Mouse (Mus musculus) testis, adult 2 months (tissue): ENCODE results near the gene Lrrc75b. TPM values are rescaled to one million over a fixed set of nuclear protein-coding genes. Genes with fewer than 3 reads are reported as not detected.
A peak's percentile ranks its signal among the peaks of the same experiment; 100 is the strongest.

Experiments
- H3K27ac ChIP-seq: fragments of 200-500 bp; 2 replicates; pipeline ENCODE4 v1.5.1; 2012; ENCODE audit warnings: low read depth, low read length; ENCODE audit not compliant: control insufficient read depth, insufficient read depth
- H3K27me3 ChIP-seq: fragments of 200-500 bp; 2 replicates; pipeline ENCODE4 v1.6.1; 2012; ENCODE audit warnings: mild to moderate bottlenecking, low read length, moderate library complexity; ENCODE audit not compliant: control insufficient read depth, insufficient read depth
- H3K36me3 ChIP-seq: fragments of 200-500 bp; 2 replicates; pipeline ENCODE4 v1.6.1; 2012; ENCODE audit warnings: mild to moderate bottlenecking, low read length; ENCODE audit not compliant: control insufficient read depth, insufficient read depth
- H3K4me1 ChIP-seq: fragments of 200-500 bp; 2 replicates; pipeline ENCODE4 v1.6.1; 2012; ENCODE audit warnings: low read length; ENCODE audit not compliant: control insufficient read depth, insufficient read depth
- H3K4me3 ChIP-seq: fragments of 200-500 bp; 2 replicates; pipeline ENCODE4 v1.5.1; 2012; ENCODE audit warnings: low read depth, mild to moderate bottlenecking, low read length, moderate library complexity, mixed read lengths; ENCODE audit not compliant: control insufficient read depth
- CTCF ChIP-seq: fragments of 200-500 bp; IDR thresholded peaks from 2 replicates; pipeline ENCODE4 v1.5.1; 2012; ENCODE audit warnings: low read depth, mild to moderate bottlenecking, inconsistent platforms, low read length, moderate library complexity; ENCODE audit not compliant: control insufficient read depth, insufficient read depth, insufficient replicate concordance
- POLR2A ChIP-seq: fragments of 200-500 bp; IDR thresholded peaks from 2 replicates; pipeline ENCODE4 v1.6.1; 2012; ENCODE audit warnings: low read depth, mild to moderate bottlenecking, inconsistent platforms, low read length, moderate library complexity; ENCODE audit not compliant: control insufficient read depth
- polyA plus RNA-seq: library from polyadenylated mRNA; depleted of rRNA; stranded (reverse); fragments of >200 nt; gene quantifications from 2 replicates; pipeline ENCODE4 v1.2.3, GENCODE M21; 2012

The Lrrc75b gene
- polyA plus RNA-seq, 1 experiment: 0.98 TPM

DNA sequence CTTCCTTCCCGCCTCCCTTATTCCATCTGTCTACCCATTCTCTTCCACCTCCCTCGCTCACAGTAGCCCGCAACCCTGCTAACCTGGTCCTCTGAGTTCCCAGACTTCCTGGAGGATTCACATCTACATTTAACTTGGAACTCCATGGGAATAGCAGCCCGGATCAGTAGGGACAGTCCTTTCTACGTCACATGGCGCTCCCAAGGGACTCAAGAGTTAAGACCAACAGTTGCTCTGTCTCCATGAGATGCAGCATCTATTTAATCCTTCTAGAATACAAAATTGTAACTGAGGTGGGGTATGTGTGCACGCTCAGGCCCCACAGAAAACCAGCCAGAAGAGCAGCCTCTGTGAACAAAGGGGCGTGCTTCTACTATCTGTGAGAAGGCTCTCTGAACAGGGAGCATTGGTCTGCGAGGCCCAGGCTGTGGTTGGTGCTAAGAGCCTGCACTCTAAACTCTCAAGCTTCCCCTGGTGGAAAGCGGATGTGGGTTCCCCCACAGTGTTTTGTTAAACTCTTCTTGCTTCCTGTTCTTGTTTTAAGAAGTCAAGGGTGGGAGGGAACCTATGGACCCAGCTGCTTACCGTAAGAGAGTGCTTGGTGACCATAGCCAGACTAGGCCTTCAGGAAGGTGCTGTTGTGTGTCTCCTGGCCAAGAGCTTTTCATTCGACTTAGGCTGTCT lies 31.2 kb upstream of the Lrrc75b start:
- no peaks in the 10 kb centered on the region for H3K27me3 ChIP-seq
- no peaks in the 10 kb centered on the region; the same call in 1 of the 2 replicates for H3K4me1 ChIP-seq
- H3K36me3 ChIP-seq: no peaks in the 10 kb centered on the region
- H3K27ac ChIP-seq: no peak overlapping the region
- H3K4me3 ChIP-seq: no peak overlapping the region
- TF ChIP-seq POLR2A (no peak), CTCF (no peak)

DNA sequence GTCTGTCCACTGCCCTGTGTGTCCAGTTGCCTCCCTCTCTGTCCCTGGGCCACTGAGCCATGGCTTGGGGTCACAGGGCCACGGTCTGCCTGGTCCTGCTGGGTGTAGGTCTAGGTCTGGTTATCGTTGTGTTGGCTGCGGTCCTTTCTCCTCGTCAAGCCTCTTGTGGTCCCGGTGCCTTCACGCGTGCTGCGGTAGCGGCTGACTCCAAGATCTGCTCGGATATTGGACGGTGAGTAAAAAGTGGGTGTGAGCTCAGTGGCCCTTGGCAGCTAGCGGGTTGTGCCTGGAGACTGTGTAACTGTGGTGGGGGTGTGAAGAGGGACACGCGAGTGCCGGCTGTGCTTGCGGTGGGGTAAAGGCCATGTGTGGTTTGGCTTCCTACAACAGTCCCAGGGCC lies 29.5 kb upstream of the Lrrc75b start:
- peak overlapping the region; percentile 45 for H3K27ac ChIP-seq
- H3K36me3 ChIP-seq: no peaks in the 10 kb centered on the region
- no peaks in the 10 kb centered on the region for H3K27me3 ChIP-seq
- no peak overlapping the region; the same call in 1 of the 2 replicates for H3K4me3 ChIP-seq
- TF ChIP-seq CTCF (no peak), POLR2A (no peak)
- H3K4me1 ChIP-seq: no peaks in the 10 kb centered on the region; the same call in 1 of the 2 replicates

GRCm38 (mm10) chr10:75589129-75589528 lies 29.0 kb upstream of the Lrrc75b start, which contains the start of gene Ggt5:
Gene Ggt5, plus strand, starts transcription at chr10:75589340.
- Histone ChIP-seq H3K27ac (peak within 1 kb of the TSS; percentile 45), H3K4me3 (no peak within 1 kb of the TSS; the same call in 1 of the 2 replicates), H3K4me1 (no peaks in the 10 kb centered on the region; the same call in 1 of the 2 replicates), H3K27me3 (no peaks in the 10 kb centered on the region), H3K36me3 (no peaks in the 10 kb centered on the region)
- TF ChIP-seq CTCF: no peak
- TF ChIP-seq POLR2A: no peak

- TF ChIP-seq CTCF: no peak
- no peak for TF ChIP-seq POLR2A
- H3K36me3 ChIP-seq: no peaks in the 10 kb centered on the region
- no peaks in the 10 kb centered on the region; the same call in 1 of the 2 replicates for H3K4me1 ChIP-seq
- H3K27me3 ChIP-seq: no peaks in the 10 kb centered on the region
- 0 out of 2 replicates have a peak overlapping the region, but pooled peaks have one; percentile 7 for H3K27ac ChIP-seq
- no peak overlapping the region for H3K4me3 ChIP-seq
Observed at GRCm38 (mm10) chr10:75588336-75588735, 28.2 kb upstream of the Lrrc75b start.

- Histone ChIP-seq H3K36me3 (no peaks in the 10 kb centered on the region), H3K27me3 (no peaks in the 10 kb centered on the region), H3K4me1 (no peaks in the 10 kb centered on the region; the same call in 1 of the 2 replicates), H3K27ac (no peak overlapping the region), H3K4me3 (no peak overlapping the region)
- TF ChIP-seq POLR2A (no peak), CTCF (no peak)
Observed at GRCm38 (mm10) chr10:75587781-75588180, 27.7 kb upstream of the Lrrc75b start.

DNA sequence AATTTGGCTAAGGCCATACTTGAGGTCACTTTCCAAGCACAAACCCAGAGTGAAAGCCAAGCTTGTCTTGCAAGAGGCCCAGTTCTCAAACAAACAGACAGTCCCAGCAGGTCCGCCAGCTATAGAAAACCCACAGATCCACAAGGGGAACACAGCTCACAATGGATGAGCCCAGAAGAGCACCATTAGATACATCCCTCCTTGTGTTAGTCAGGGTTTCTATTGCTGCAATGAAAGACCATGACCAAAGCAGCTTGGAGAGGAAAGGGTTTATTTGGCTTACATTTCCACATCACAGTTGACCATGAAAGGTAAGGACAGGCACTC lies 26.4 kb upstream of the Lrrc75b start:
- Histone ChIP-seq H3K27ac (no peak overlapping the region), H3K4me1 (no peaks in the 10 kb centered on the region; the same call in 1 of the 2 replicates), H3K27me3 (no peaks in the 10 kb centered on the region), H3K36me3 (no peaks in the 10 kb centered on the region), H3K4me3 (no peak overlapping the region)
- no peak for TF ChIP-seq CTCF

- TF ChIP-seq POLR2A (no peak), CTCF (peak; percentile 78; the same call in 1 of the 2 replicates)
- H3K4me3 ChIP-seq: no peak overlapping the region
- H3K36me3 ChIP-seq: no peaks in the 10 kb centered on the region
- H3K4me1 ChIP-seq: no peaks in the 10 kb centered on the region; the same call in 1 of the 2 replicates
- no peak overlapping the region for H3K27ac ChIP-seq
- H3K27me3 ChIP-seq: no peaks in the 10 kb centered on the region
Observed at GRCm38 (mm10) chr10:75585876-75586552, 25.9 kb upstream of the Lrrc75b start.
